Mouse (Mus musculus): ENCODE measurements around the gene Crabp2. TPM values are rescaled to one million over a fixed set of nuclear protein-coding genes. Genes with fewer than 3 reads are reported as not detected.

Crabp2 gene
- polyA plus RNA-seq, 1 experiment from 2014 or later = 44.1 TPM

GRCm38 (mm10) chr3:87987633-87988032 lies 39.2 kb downstream of the Crabp2 start:
- Histone ChIP-seq H3K9me3 (ENCODE audit: control insufficient read depth, low read depth, low read length) (no peaks in the 10 kb centered on the region), H3K27me3 (ENCODE audit: control insufficient read depth, insufficient read depth, low read length) (peaks cover 9% of the 10 kb centered on the region; the same call in 1 of the 2 replicates), H3K27ac (ENCODE audit: low read length) (no peak overlapping the region), H3K4me2 (replicated peaks; ENCODE audit: low read depth, low read length) (peak overlapping the region; percentile 69), H3K4me3 (ENCODE audit: low read depth, low read length) (peak overlapping the region; percentile 27), H3K9ac (replicated peaks; ENCODE audit: low read depth, low read length) (no peak overlapping the region; the same call in 1 of the 2 replicates), H3K36me3 (ENCODE audit: control insufficient read depth, insufficient read depth, low read length) (no peaks in the 10 kb centered on the region), H3K4me1 (ENCODE audit: control insufficient read depth, insufficient read depth, low read length) (peaks cover 43% of the 10 kb centered on the region)
- peak; percentile 43; the same call in 1 of the 2 replicates for ATAC-seq (ENCODE audit: insufficient number of reproducible peaks, insufficient read depth, low FRiP score, low read depth)
- 1% methylated on average over 15 of the region's 15 CpGs for WGBS

- 10% methylated on average over 15 of the region's 15 CpGs for WGBS
- H3K9ac ChIP-seq (replicated peaks; ENCODE audit: low read depth, low read length) = no peak overlapping the region
- H3K9me3 ChIP-seq (ENCODE audit: control insufficient read depth, low read depth, low read length) = no peaks in the 10 kb centered on the region
- H3K4me3 ChIP-seq (ENCODE audit: low read depth, low read length) = peak overlapping the region; percentile 27
- peak overlapping the region; percentile 69 for H3K4me2 ChIP-seq (replicated peaks; ENCODE audit: low read depth, low read length)
- peaks cover 39% of the 10 kb centered on the region for H3K4me1 ChIP-seq (ENCODE audit: control insufficient read depth, insufficient read depth, low read length)
- no peak for ATAC-seq (ENCODE audit: insufficient number of reproducible peaks, insufficient read depth, low FRiP score, low read depth)
- H3K36me3 ChIP-seq (ENCODE audit: control insufficient read depth, insufficient read depth, low read length) = no peaks in the 10 kb centered on the region
- no peak overlapping the region for H3K27ac ChIP-seq (ENCODE audit: low read length)
- H3K27me3 ChIP-seq (ENCODE audit: control insufficient read depth, insufficient read depth, low read length) = peaks cover 11% of the 10 kb centered on the region
Observed at GRCm38 (mm10) chr3:87988068-87988467, 39.6 kb downstream of the Crabp2 start.

- H3K4me3 ChIP-seq (ENCODE audit: low read depth, low read length) = no peak overlapping the region
- H3K36me3 ChIP-seq (ENCODE audit: control insufficient read depth, insufficient read depth, low read length) = no peaks in the 10 kb centered on the region
- peaks cover 28% of the 10 kb centered on the region for H3K27me3 ChIP-seq (ENCODE audit: control insufficient read depth, insufficient read depth, low read length)
- no peaks in the 10 kb centered on the region for H3K9me3 ChIP-seq (ENCODE audit: control insufficient read depth, low read depth, low read length)
- H3K4me2 ChIP-seq (replicated peaks; ENCODE audit: low read depth, low read length) = no peak overlapping the region
- peaks cover 25% of the 10 kb centered on the region for H3K4me1 ChIP-seq (ENCODE audit: control insufficient read depth, insufficient read depth, low read length)
- H3K9ac ChIP-seq (replicated peaks; ENCODE audit: low read depth, low read length) = no peak overlapping the region
- 29% methylated on average over 10 of the region's 10 CpGs for WGBS
- no peak for ATAC-seq (ENCODE audit: insufficient number of reproducible peaks, insufficient read depth, low FRiP score, low read depth)
- H3K27ac ChIP-seq (ENCODE audit: low read length) = no peak overlapping the region
Observed at GRCm38 (mm10) chr3:87989935-87990334, 41.5 kb downstream of the Crabp2 start.

GRCm38 (mm10) chr3:87993436-87993835 lies 45.0 kb downstream of the Crabp2 start:
- Histone ChIP-seq H3K4me1 (ENCODE audit: control insufficient read depth, insufficient read depth, low read length) (peaks cover under 1% of the 10 kb centered on the region; the same call in 1 of the 2 replicates), H3K27ac (ENCODE audit: low read length) (no peak overlapping the region), H3K36me3 (ENCODE audit: control insufficient read depth, insufficient read depth, low read length) (no peaks in the 10 kb centered on the region), H3K27me3 (ENCODE audit: control insufficient read depth, insufficient read depth, low read length) (peaks cover 63% of the 10 kb centered on the region), H3K9ac (replicated peaks; ENCODE audit: low read depth, low read length) (no peak overlapping the region), H3K4me3 (ENCODE audit: low read depth, low read length) (no peak overlapping the region), H3K4me2 (replicated peaks; ENCODE audit: low read depth, low read length) (no peak overlapping the region), H3K9me3 (ENCODE audit: control insufficient read depth, low read depth, low read length) (no peaks in the 10 kb centered on the region)
- ATAC-seq (ENCODE audit: insufficient number of reproducible peaks, insufficient read depth, low FRiP score, low read depth) = no peak
- WGBS = 1% methylated on average over 6 of the region's 6 CpGs

GRCm38 (mm10) chr3:87995331-87995730 lies 46.9 kb downstream of the Crabp2 start:
- no peaks in the 10 kb centered on the region for H3K9me3 ChIP-seq (ENCODE audit: control insufficient read depth, low read depth, low read length)
- no peak for ATAC-seq (ENCODE audit: insufficient number of reproducible peaks, insufficient read depth, low FRiP score, low read depth)
- H3K27me3 ChIP-seq (ENCODE audit: control insufficient read depth, insufficient read depth, low read length) = peaks cover 72% of the 10 kb centered on the region
- no peaks in the 10 kb centered on the region for H3K36me3 ChIP-seq (ENCODE audit: control insufficient read depth, insufficient read depth, low read length)
- 34% methylated on average over 11 of the region's 11 CpGs for WGBS
- H3K4me2 ChIP-seq (replicated peaks; ENCODE audit: low read depth, low read length) = no peak overlapping the region
- no peak overlapping the region for H3K27ac ChIP-seq (ENCODE audit: low read length)
- no peaks in the 10 kb centered on the region for H3K4me1 ChIP-seq (ENCODE audit: control insufficient read depth, insufficient read depth, low read length)
- H3K9ac ChIP-seq (replicated peaks; ENCODE audit: low read depth, low read length) = no peak overlapping the region
- no peak overlapping the region for H3K4me3 ChIP-seq (ENCODE audit: low read depth, low read length)

- Histone ChIP-seq H3K4me3 (ENCODE audit: low read depth, low read length) (0 out of 2 replicates have a peak overlapping the region, but pooled peaks have one; percentile 22), H3K9me3 (ENCODE audit: control insufficient read depth, low read depth, low read length) (no peaks in the 10 kb centered on the region), H3K27me3 (ENCODE audit: control insufficient read depth, insufficient read depth, low read length) (peaks cover 80% of the 10 kb centered on the region), H3K4me2 (replicated peaks; ENCODE audit: low read depth, low read length) (no peak overlapping the region), H3K36me3 (ENCODE audit: control insufficient read depth, insufficient read depth, low read length) (no peaks in the 10 kb centered on the region), H3K27ac (ENCODE audit: low read length) (no peak overlapping the region), H3K4me1 (ENCODE audit: control insufficient read depth, insufficient read depth, low read length) (no peaks in the 10 kb centered on the region), H3K9ac (replicated peaks; ENCODE audit: low read depth, low read length) (no peak overlapping the region)
- WGBS = 1% methylated on average over 15 of the region's 15 CpGs
- no peak for ATAC-seq (ENCODE audit: insufficient number of reproducible peaks, insufficient read depth, low FRiP score, low read depth)
Observed at GRCm38 (mm10) chr3:87996401-87996800, 47.9 kb downstream of the Crabp2 start.

GRCm38 (mm10) chr3:87996971-87997614 lies 48.6 kb downstream of the Crabp2 start:
- H3K9me3 ChIP-seq (ENCODE audit: control insufficient read depth, low read depth, low read length) = no peaks in the 10 kb centered on the region
- H3K4me3 ChIP-seq (ENCODE audit: low read depth, low read length) = peak overlapping the region; percentile 22
- no peaks in the 10 kb centered on the region for H3K36me3 ChIP-seq (ENCODE audit: control insufficient read depth, insufficient read depth, low read length)
- ATAC-seq (ENCODE audit: insufficient number of reproducible peaks, insufficient read depth, low FRiP score, low read depth) = no peak
- peaks cover 86% of the 10 kb centered on the region for H3K27me3 ChIP-seq (ENCODE audit: control insufficient read depth, insufficient read depth, low read length)
- no peak overlapping the region for H3K27ac ChIP-seq (ENCODE audit: low read length)
- H3K9ac ChIP-seq (replicated peaks; ENCODE audit: low read depth, low read length) = no peak overlapping the region
- H3K4me2 ChIP-seq (replicated peaks; ENCODE audit: low read depth, low read length) = peak overlapping the region; percentile 40
- WGBS = 2% methylated on average over 43 of the region's 49 CpGs
- no peaks in the 10 kb centered on the region for H3K4me1 ChIP-seq (ENCODE audit: control insufficient read depth, insufficient read depth, low read length)

- ATAC-seq (ENCODE audit: insufficient number of reproducible peaks, insufficient read depth, low FRiP score, low read depth) = no peak
- H3K9me3 ChIP-seq (ENCODE audit: control insufficient read depth, low read depth, low read length) = no peaks in the 10 kb centered on the region
- H3K9ac ChIP-seq (replicated peaks; ENCODE audit: low read depth, low read length) = no peak overlapping the region
- H3K27me3 ChIP-seq (ENCODE audit: control insufficient read depth, insufficient read depth, low read length) = peaks cover 91% of the 10 kb centered on the region
- no peak overlapping the region for H3K4me3 ChIP-seq (ENCODE audit: low read depth, low read length)
- WGBS = 4% methylated on average over 7 of the region's 7 CpGs
- no peaks in the 10 kb centered on the region for H3K4me1 ChIP-seq (ENCODE audit: control insufficient read depth, insufficient read depth, low read length)
- no peaks in the 10 kb centered on the region for H3K36me3 ChIP-seq (ENCODE audit: control insufficient read depth, insufficient read depth, low read length)
- H3K27ac ChIP-seq (ENCODE audit: low read length) = no peak overlapping the region
- H3K4me2 ChIP-seq (replicated peaks; ENCODE audit: low read depth, low read length) = no peak overlapping the region
Observed at GRCm38 (mm10) chr3:87998747-87999146, 50.3 kb downstream of the Crabp2 start.

Data from stomach, embryonic 14.5 days (tissue).